Mouse (Mus musculus) midbrain, postnatal 0 days (tissue): Measurements from ENCODE around the gene Prr15l. TPM values are rescaled to one million over a fixed set of nuclear protein-coding genes. Genes with fewer than 3 reads are reported as not detected.

Source experiments
- ATAC-seq: fragments of 200-750 bp; cut with Nextera tagmentation; 2 replicates; pipeline ENCODE4 v1.8.0; 2017; ENCODE audit warnings: moderate number of reproducible peaks, mild to moderate bottlenecking, moderate TSS enrichment, moderate library complexity; ENCODE audit not compliant: low FRiP score
- DNase-seq: peaks from one replicate; pipeline ENCODE4 v3.0.0-alpha.2; 2015; ENCODE audit warnings: low spot score
- H3K27ac ChIP-seq: fragments of 300-500 bp; sonication (generic); 2 replicates; pipeline ENCODE4 v1.5.1; 2014; ENCODE audit warnings: low read depth, mild to moderate bottlenecking, low read length, mixed read lengths
- H3K27me3 ChIP-seq: fragments of 300-500 bp; sonication (generic); 2 replicates; pipeline ENCODE4 v1.6.1; 2014; ENCODE audit warnings: low read length, control low read depth, mixed read lengths; ENCODE audit not compliant: insufficient read depth
- H3K36me3 ChIP-seq: fragments of 300-500 bp; sonication (generic); 2 replicates; pipeline ENCODE4 v1.6.1; 2014; ENCODE audit warnings: low read length, control low read depth, mixed read lengths; ENCODE audit not compliant: insufficient read depth
- H3K4me1 ChIP-seq: fragments of 300-500 bp; sonication (generic); 2 replicates; pipeline ENCODE4 v1.6.1; 2014; ENCODE audit warnings: mild to moderate bottlenecking, control low read depth, antibody characterized with exemption, low read length, mixed read lengths; ENCODE audit not compliant: insufficient read depth
- H3K4me2 ChIP-seq: fragments of 300-500 bp; sonication (generic); 2 replicates; pipeline ENCODE4 v1.6.1; 2014; ENCODE audit warnings: low read depth, mild to moderate bottlenecking, low read length, mixed read lengths; ENCODE audit not compliant: poor library complexity, severe bottlenecking
- H3K4me3 ChIP-seq: fragments of 300-500 bp; sonication (generic); 2 replicates; pipeline ENCODE4 v1.5.1; 2014; ENCODE audit warnings: low read depth, mild to moderate bottlenecking, low read length, moderate library complexity
- H3K9ac ChIP-seq: fragments of 300-500 bp; sonication (generic); replicated peaks from 2 replicates; pipeline ENCODE4 v1.6.1; 2014; ENCODE audit warnings: mild to moderate bottlenecking, low read length, moderate library complexity, mixed read lengths; ENCODE audit not compliant: poor library complexity, severe bottlenecking
- H3K9me3 ChIP-seq: fragments of 300-500 bp; sonication (generic); 2 replicates; pipeline ENCODE4 v1.6.1; 2016; ENCODE audit warnings: low read length, control low read depth
- CTCF ChIP-seq: IDR thresholded peaks from 2 replicates; pipeline ENCODE4 v1.5.1; 2016; ENCODE audit warnings: antibody characterized with exemption, mild to moderate bottlenecking
- WGBS: fragments of 180-500 bp; shearing (Covaris S2); extraction: QIAGEN DNeasy Blood & Tissue Kit; methylation state at CpG from one replicate; pipeline ENCODE4 v1.1.7; 2014; 5-methylcytosine and 5-hydroxymethylcytosine counted together
- polyA plus RNA-seq: library from polyadenylated mRNA; unstranded; fragments of >200 nt; fragmentation: Nextera tagmentation; extraction: Ambion mirVana; gene quantifications from 2 replicates; pipeline ENCODE4 v1.2.1, GENCODE M21; 2015
- total RNA-seq: library from RNA; depleted of rRNA; stranded (reverse); fragments of >200 nt; gene quantifications from 2 replicates; pipeline ENCODE4 v1.2.3, GENCODE M21; 2014

The Prr15l gene
- total and polyA plus RNA-seq, 2 experiments from 2014 or later, result 0.27 to 0.51 TPM

DNA sequence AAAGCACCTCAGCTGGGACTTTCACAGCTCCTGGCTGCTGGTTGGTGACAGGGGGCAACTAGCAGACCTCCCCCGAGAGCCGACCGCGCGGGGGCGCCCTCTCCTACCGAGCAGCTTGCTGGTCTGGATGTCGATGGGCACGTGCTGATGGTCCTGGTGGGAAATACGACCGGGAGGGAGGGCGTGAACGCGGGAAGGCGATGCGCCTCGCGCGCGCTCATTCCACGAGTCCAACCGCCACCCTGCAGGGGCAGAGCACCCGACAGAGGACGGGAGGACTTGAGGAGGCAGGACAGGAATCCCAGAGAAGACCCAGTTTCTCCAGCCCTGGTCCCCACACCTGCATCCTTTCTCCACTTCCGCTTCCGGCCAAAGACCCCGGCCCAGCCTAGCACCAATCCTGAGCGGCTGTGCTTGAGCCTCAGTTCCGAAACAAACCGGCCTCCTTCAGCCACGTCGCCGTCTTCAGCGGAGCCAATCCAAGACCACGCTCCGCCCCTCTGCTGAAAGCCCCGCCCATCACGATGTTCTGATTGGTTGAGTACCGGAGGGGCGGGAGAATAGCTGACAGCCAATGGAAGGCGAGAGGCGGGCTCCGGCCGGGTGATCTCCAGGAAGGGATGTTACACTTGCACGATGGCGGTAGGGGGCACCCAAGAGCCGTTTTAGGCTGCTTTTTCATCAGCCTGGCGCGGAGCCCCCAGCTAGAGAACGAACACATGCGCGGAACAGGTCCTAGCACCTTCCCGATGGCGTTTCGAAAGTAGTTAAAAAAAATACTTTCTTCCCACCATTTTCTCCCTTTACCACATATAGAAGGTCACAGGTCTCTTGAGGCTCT is 11.6 kb upstream of the Prr15l start, which contains the start of gene Cdk5rap3:
Gene Cdk5rap3, minus strand, starts transcription at position 453 of the 841 bp plus-strand sequence.
- no peaks in the 10 kb centered on the region for H3K9me3 ChIP-seq
- peak within 1 kb of the TSS; percentile 90 for H3K4me2 ChIP-seq
- peak; percentile 92 for TF ChIP-seq CTCF
- no peaks in the 10 kb centered on the region for H3K27me3 ChIP-seq
- H3K27ac ChIP-seq, result peak within 1 kb of the TSS; percentile 71; the same call in 1 of the 2 replicates
- under 1% methylated on average over 55 of the region's 55 CpGs for WGBS
- H3K4me3 ChIP-seq, result peak within 1 kb of the TSS; percentile 67
- no peaks in the 10 kb centered on the region for H3K36me3 ChIP-seq
- H3K9ac ChIP-seq, result peak within 1 kb of the TSS; percentile 73
- ATAC-seq (peak; percentile 98), DNase-seq (peak; percentile 99)
- H3K4me1 ChIP-seq, result peaks cover 5% of the 10 kb centered on the region; the same call in 1 of the 2 replicates

- DNase-seq (no peak), ATAC-seq (no peak)
- no peak overlapping the region for H3K27ac ChIP-seq
- no peaks in the 10 kb centered on the region for H3K36me3 ChIP-seq
- no peaks in the 10 kb centered on the region for H3K27me3 ChIP-seq
- H3K4me1 ChIP-seq, result peaks cover 5% of the 10 kb centered on the region; the same call in 1 of the 2 replicates
- no peak overlapping the region for H3K9ac ChIP-seq
- H3K9me3 ChIP-seq, result no peaks in the 10 kb centered on the region
- 28% methylated on average over 12 of the region's 13 CpGs for WGBS
- peak overlapping the region; percentile 14; the same call in 1 of the 2 replicates for H3K4me3 ChIP-seq
- H3K4me2 ChIP-seq, result peak overlapping the region; percentile 42
- TF ChIP-seq CTCF, result no peak
These were observed 11.0 kb upstream of the Prr15l start for GRCm38 (mm10) chr11:96916885-96917396.

DNA sequence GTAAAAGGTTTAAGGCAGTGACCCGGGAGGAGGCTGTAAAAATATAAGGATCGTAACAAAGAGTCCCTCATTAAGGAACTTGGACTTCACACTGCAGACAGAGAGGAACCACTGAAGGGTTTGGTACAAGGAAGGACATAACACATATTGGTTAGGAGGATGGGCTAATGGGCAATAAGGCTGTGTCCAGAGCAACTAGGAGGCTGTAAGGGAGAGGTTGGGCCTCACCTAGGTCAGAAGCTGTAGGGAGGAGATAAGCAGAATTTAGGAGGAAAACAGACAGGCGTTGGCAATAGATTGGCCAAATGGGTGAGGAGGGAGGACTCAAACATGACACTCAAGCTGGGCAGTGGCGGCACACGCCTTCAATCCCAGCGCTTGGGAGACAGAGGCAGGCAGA is 10.5 kb upstream of the Prr15l start:
- ATAC-seq, result no peak
- TF ChIP-seq CTCF, result no peak
- no peaks in the 10 kb centered on the region for H3K36me3 ChIP-seq
- H3K27me3 ChIP-seq, result no peaks in the 10 kb centered on the region
- H3K4me2 ChIP-seq, result no peak overlapping the region
- DNase-seq, result no peak
- H3K4me3 ChIP-seq, result no peak overlapping the region
- no peak overlapping the region for H3K9ac ChIP-seq
- H3K4me1 ChIP-seq, result peaks cover 5% of the 10 kb centered on the region; the same call in 1 of the 2 replicates
- no peak overlapping the region for H3K27ac ChIP-seq
- no peaks in the 10 kb centered on the region for H3K9me3 ChIP-seq
- WGBS, result 95% methylated on average over 6 of the region's 6 CpGs

- no peak for TF ChIP-seq CTCF
- H3K4me1 ChIP-seq, result peaks cover 5% of the 10 kb centered on the region; the same call in 1 of the 2 replicates
- no peak overlapping the region for H3K4me2 ChIP-seq
These were observed 8.9 kb upstream of the Prr15l start for GRCm38 (mm10) chr11:96919003-96919402.

GRCm38 (mm10) chr11:96924861-96925260 is 3.0 kb upstream of the Prr15l start:
- H3K27ac ChIP-seq, result no peak overlapping the region
- H3K4me2 ChIP-seq, result no peak overlapping the region
- H3K36me3 ChIP-seq, result no peaks in the 10 kb centered on the region
- H3K9ac ChIP-seq, result no peak overlapping the region
- no peaks in the 10 kb centered on the region for H3K9me3 ChIP-seq
- H3K27me3 ChIP-seq, result 0 out of 2 replicates have a peak, but pooled peaks cover 9% of the 10 kb centered on the region
- H3K4me1 ChIP-seq, result no peaks in the 10 kb centered on the region
- no peak for TF ChIP-seq CTCF
- H3K4me3 ChIP-seq, result no peak overlapping the region
- ATAC-seq, result no peak
- 83% methylated on average over 11 of the region's 11 CpGs for WGBS
- no peak for DNase-seq

More at GRCm38 (mm10) chr11:96919003-96919402, 8.9 kb upstream of the Prr15l start:
- H3K27ac ChIP-seq, result no peak overlapping the region
- DNase-seq, result no peak
- WGBS, result 61% methylated on average over 6 of the region's 6 CpGs
- no peak overlapping the region for H3K9ac ChIP-seq
- H3K27me3 ChIP-seq, result no peaks in the 10 kb centered on the region
- H3K4me3 ChIP-seq, result no peak overlapping the region
- H3K36me3 ChIP-seq, result no peaks in the 10 kb centered on the region
- no peaks in the 10 kb centered on the region for H3K9me3 ChIP-seq
- ATAC-seq, result no peak
